Mouse (Mus musculus): ENCODE results near the gene Cenpc1.

Gene Cenpc1

GRCm38 (mm10) chr5:86065101-86065875, at the start of gene Cenpc1:
Gene Cenpc1 (minus strand): TSS chr5:86065583.
- DNase-seq (ENCODE audit: low read depth): peak; percentile 95

GRCm38 (mm10) chr5:86113997-86114396, 48.6 kb upstream of the Cenpc1 start:
- DNase-seq (ENCODE audit: low read depth): no peak

GRCm38 (mm10) chr5:86113037-86113436, 47.7 kb upstream of the Cenpc1 start:
- no peak for DNase-seq (ENCODE audit: low read depth)

- DNase-seq (ENCODE audit: low read depth): no peak
Measured at GRCm38 (mm10) chr5:86111074-86111473, 45.7 kb upstream of the Cenpc1 start.

- DNase-seq (ENCODE audit: low read depth): no peak
Measured at GRCm38 (mm10) chr5:86106610-86107009, 41.2 kb upstream of the Cenpc1 start.

GRCm38 (mm10) chr5:86102176-86102575, 36.8 kb upstream of the Cenpc1 start:
- DNase-seq (ENCODE audit: low read depth): no peak

- no peak for DNase-seq (ENCODE audit: low read depth)
Measured at GRCm38 (mm10) chr5:86100621-86101020, 35.2 kb upstream of the Cenpc1 start.

GRCm38 (mm10) chr5:86098988-86099387, 33.6 kb upstream of the Cenpc1 start:
- DNase-seq (ENCODE audit: low read depth): no peak

- DNase-seq (ENCODE audit: low read depth): no peak
Measured at GRCm38 (mm10) chr5:86094754-86095153, 29.4 kb upstream of the Cenpc1 start.

GRCm38 (mm10) chr5:86086751-86087150, 21.4 kb upstream of the Cenpc1 start:
- DNase-seq (ENCODE audit: low read depth): no peak

- no peak for DNase-seq (ENCODE audit: low read depth)
Measured at GRCm38 (mm10) chr5:86084979-86085378, 19.6 kb upstream of the Cenpc1 start.

GRCm38 (mm10) chr5:86083987-86084386, 18.6 kb upstream of the Cenpc1 start:
- no peak for DNase-seq (ENCODE audit: low read depth)

- peak; percentile 16 for DNase-seq (ENCODE audit: low read depth)
Measured at GRCm38 (mm10) chr5:86078720-86079334, 13.4 kb upstream of the Cenpc1 start.

GRCm38 (mm10) chr5:86072756-86073386, 7.5 kb upstream of the Cenpc1 start:
- DNase-seq (ENCODE audit: low read depth): no peak

- DNase-seq (ENCODE audit: low read depth): no peak
Measured at GRCm38 (mm10) chr5:86071538-86071937, 6.2 kb upstream of the Cenpc1 start, which contains the start of gene Stap1. Gene Stap1 (plus strand): TSS chr5:86071746.

GRCm38 (mm10) chr5:86069121-86069520, 3.7 kb upstream of the Cenpc1 start:
- no peak for DNase-seq (ENCODE audit: low read depth)

GRCm38 (mm10) chr5:86068451-86068850, 3.1 kb upstream of the Cenpc1 start:
- no peak for DNase-seq (ENCODE audit: low read depth)

GRCm38 (mm10) chr5:86066551-86066929, 1.2 kb upstream of the Cenpc1 start:
- peak; percentile 86 for DNase-seq (ENCODE audit: low read depth)

- peak; percentile 18 for DNase-seq (ENCODE audit: low read depth)
Measured at GRCm38 (mm10) chr5:86065876-86066550, 630 bp upstream of the Cenpc1 start.

GRCm38 (mm10) chr5:86063501-86063900, 1.9 kb downstream of the Cenpc1 start:
- no peak for DNase-seq (ENCODE audit: low read depth)

- no peak for DNase-seq (ENCODE audit: low read depth)
Measured at GRCm38 (mm10) chr5:86029820-86030219, 35.6 kb downstream of the Cenpc1 start.

Data from fibroblast of lung, adult 2 months (primary cell).